Mouse (Mus musculus) C2C12 (cell line): ENCODE measurements at regions not wholly inside any gene's neighbourhood (a gene's known extent, or its start where the extent isn't known, plus 50 kb on each side); places are given as distances from the start of the nearest gene placed in this dataset.

Experiments used
- CTCF ChIP-seq: IDR thresholded peaks from one replicate; pipeline ENCODE4 v1.5.1; 2011; ENCODE audit not compliant: control insufficient read depth, insufficient read depth, insufficient read length
- FOSL1 ChIP-seq: IDR thresholded peaks from one replicate; pipeline ENCODE4 v1.8.0; 2011; ENCODE audit warnings: mild to moderate bottlenecking, low read length; ENCODE audit not compliant: poor library complexity, insufficient read depth, severe bottlenecking
- MYOD1 ChIP-seq: IDR thresholded peaks from one replicate; pipeline ENCODE4 v1.6.1; 2011; ENCODE audit warnings: low read depth; ENCODE audit not compliant: control insufficient read depth, insufficient read length
- MYOG ChIP-seq: IDR thresholded peaks from one replicate; pipeline ENCODE4 v1.6.1; 2011; ENCODE audit not compliant: control insufficient read depth, insufficient read length; ENCODE audit errors: extremely low read depth

GRCm38 (mm10) chr1:79212471-79212870 lies 227.4 kb downstream of the Scg2 start:
- TF ChIP-seq CTCF: no peak
- no peak for TF ChIP-seq MYOG
- TF ChIP-seq FOSL1: no peak
- TF ChIP-seq MYOD1: no peak
